Mouse (Mus musculus) heart, postnatal 25 days (tissue): ENCODE data around the gene Ppp1r3e. TPM values are rescaled to one million over a fixed set of nuclear protein-coding genes. Genes with fewer than 3 reads are reported as not detected.

Experiments
- total RNA-seq, 2 experiments: library from RNA; stranded (reverse); gene quantifications; 2 replicates each; pipeline ENCODE4 v1.2.3; 2021

Gene Ppp1r3e
- total RNA-seq, 2 experiments from 2014 or later = 3.0 to 3.6 TPM

Other genes with a start within 250 kb of the Ppp1r3e start
- not detected for gene Gm17606, start 236.6 kb downstream of the Ppp1r3e start, total RNA-seq
- under 1 TPM; 0.31 to 0.39 TPM for gene Cdh24, start 236.2 kb downstream of the Ppp1r3e start, total RNA-seq
- gene 1700123O20Rik, start 191.3 kb downstream of the Ppp1r3e start, total RNA-seq = 10 to 100 TPM; 15.5 to 16.0 TPM
- gene Acin1, start 190.6 kb downstream of the Ppp1r3e start, total RNA-seq = 10 to 100 TPM; 78.7 to 80.9 TPM
- not detected for gene Gm29776, start 178.7 kb downstream of the Ppp1r3e start, total RNA-seq
- not detected for gene Cebpe, start 165.4 kb downstream of the Ppp1r3e start, total RNA-seq
- 1 to 10 TPM; 2.4 to 2.8 TPM for gene Slc7a8, start 95.6 kb downstream of the Ppp1r3e start, total RNA-seq
- gene Rnf212b, start 63.4 kb downstream of the Ppp1r3e start, total RNA-seq = not detected
- 1 to 10 TPM; 4.7 to 7.3 TPM for gene Homez, start 6.6 kb downstream of the Ppp1r3e start, total RNA-seq
- gene Bcl2l2, start 5.8 kb upstream of the Ppp1r3e start, total RNA-seq = 10 to 100 TPM; 39.7 to 40.3 TPM
- gene Gm20521, start 5.9 kb upstream of the Ppp1r3e start, total RNA-seq = 1 to 10 TPM; 4.5 to 6.8 TPM
- gene Pabpn1, start 14.9 kb upstream of the Ppp1r3e start, total RNA-seq = 10 to 100 TPM; 50.7 to 55.6 TPM
- gene Slc22a17, start 35.6 kb upstream of the Ppp1r3e start, total RNA-seq = 1 to 10 TPM; 2.7 to 3.1 TPM
- gene Efs, start 48.6 kb upstream of the Ppp1r3e start, total RNA-seq = 1 to 10 TPM; 2.8 to 3.0 TPM
- gene Il25, start 55.1 kb upstream of the Ppp1r3e start, total RNA-seq = not detected
- under 1 TPM; 0.29 to 0.36 TPM for gene Cmtm5, start 58.7 kb upstream of the Ppp1r3e start, total RNA-seq
- over 10,000 TPM; 23,221 to 24,394 TPM for gene Myh6, start 89.4 kb upstream of the Ppp1r3e start, total RNA-seq
- gene Gm17428, start 99.4 kb upstream of the Ppp1r3e start, total RNA-seq = not detected
- 1,000 to 10,000 TPM; 2,164 to 2,361 TPM for gene Myh7, start 117.1 kb upstream of the Ppp1r3e start, total RNA-seq
- 10 to 100 TPM; 26.0 to 27.0 TPM for gene Ngdn, start 137.9 kb upstream of the Ppp1r3e start, total RNA-seq
- 1 to 10 TPM; 2.9 to 3.6 TPM for gene Zfhx2, start 214.8 kb upstream of the Ppp1r3e start, total RNA-seq
- 10 to 100 TPM; 12.3 to 13.2 TPM for gene Thtpa, start 217.2 kb upstream of the Ppp1r3e start, total RNA-seq
- gene Ap1g2, start 229.0 kb upstream of the Ppp1r3e start, total RNA-seq = 1 to 10 TPM; 4.4 to 4.6 TPM
- not detected for gene Jph4, start 239.4 kb upstream of the Ppp1r3e start, total RNA-seq